Mouse (Mus musculus): ENCODE results near the gene Des. TPM values are rescaled to one million over a fixed set of nuclear protein-coding genes. Genes with fewer than 3 reads are reported as not detected.

The Des gene
- total and polyA plus RNA-seq, 3 experiments, result 7.0 to 7.2 TPM; not detected in 1

Other genes starting within 250 kb of the Des start
- gene Nhej1, start 235.1 kb upstream of the Des start, total RNA-seq (2012; rRNA removed), result 1.7 and 2.1 TPM in 2 replicates
- 1 to 10 TPM in 1 of 2 experiments, not detected in 1; 5.2 TPM for gene Nhej1, start 235.1 kb upstream of the Des start, polyA plus RNA-seq (2012; ENCODE audit: insufficient read depth in 1 of 2, insufficient read length in 2 of 2, low read depth in 1 of 2, low replicate concordance in 2 of 2, missing spikeins in 1 of 2)
- gene Slc23a3, start 226.4 kb upstream of the Des start, total RNA-seq (2012; rRNA removed), result 0.08 TPM in 1 of 2 replicates, not detected in the other
- gene Slc23a3, start 226.4 kb upstream of the Des start, polyA plus RNA-seq (2012; ENCODE audit: insufficient read depth in 1 of 2, insufficient read length in 2 of 2, low read depth in 1 of 2, low replicate concordance in 2 of 2, missing spikeins in 1 of 2), result under 1 TPM in 1 of 2 experiments, not detected in 1; 0.15 TPM
- 46.4 and 54.4 TPM in 2 replicates for gene Cnppd1, start 217.6 kb upstream of the Des start, total RNA-seq (2012; rRNA removed)
- 100 to 1,000 TPM in 1 of 2 experiments, 10 to 100 TPM in 1; 70.1 to 314 TPM for gene Cnppd1, start 217.6 kb upstream of the Des start, polyA plus RNA-seq (2012; ENCODE audit: insufficient read depth in 1 of 2, insufficient read length in 2 of 2, low read depth in 1 of 2, low replicate concordance in 2 of 2, missing spikeins in 1 of 2)
- 37.1 and 38.1 TPM in 2 replicates for gene Retreg2, start 217.6 kb upstream of the Des start, total RNA-seq (2012; rRNA removed)
- 10 to 100 TPM in 1 of 2 experiments, not detected in 1; 59.2 TPM for gene Retreg2, start 217.6 kb upstream of the Des start, polyA plus RNA-seq (2012; ENCODE audit: insufficient read depth in 1 of 2, insufficient read length in 2 of 2, low read depth in 1 of 2, low replicate concordance in 2 of 2, missing spikeins in 1 of 2)
- gene Zfand2b, start 191.7 kb upstream of the Des start, total RNA-seq (2012; rRNA removed), result 14.4 and 15.0 TPM in 2 replicates
- 10 to 100 TPM in 1 of 2 experiments, not detected in 1; 18.3 TPM for gene Zfand2b, start 191.7 kb upstream of the Des start, polyA plus RNA-seq (2012; ENCODE audit: insufficient read depth in 1 of 2, insufficient read length in 2 of 2, low read depth in 1 of 2, low replicate concordance in 2 of 2, missing spikeins in 1 of 2)
- 79.2 and 84.4 TPM in 2 replicates for gene Abcb6, start 179.9 kb upstream of the Des start, total RNA-seq (2012; rRNA removed)
- 10 to 100 TPM in 1 of 2 experiments, not detected in 1; 73.5 TPM for gene Abcb6, start 179.9 kb upstream of the Des start, polyA plus RNA-seq (2012; ENCODE audit: insufficient read depth in 1 of 2, insufficient read length in 2 of 2, low read depth in 1 of 2, low replicate concordance in 2 of 2, missing spikeins in 1 of 2)
- gene Ankzf1, start 168.2 kb upstream of the Des start, total RNA-seq (2012; rRNA removed), result 5.5 and 8.1 TPM in 2 replicates
- 10 to 100 TPM in 1 of 2 experiments, not detected in 1; 16.7 TPM for gene Ankzf1, start 168.2 kb upstream of the Des start, polyA plus RNA-seq (2012; ENCODE audit: insufficient read depth in 1 of 2, insufficient read length in 2 of 2, low read depth in 1 of 2, low replicate concordance in 2 of 2, missing spikeins in 1 of 2)
- 7.8 and 10.2 TPM in 2 replicates for gene Atg9a, start 168.1 kb upstream of the Des start, total RNA-seq (2012; rRNA removed)
- 10 to 100 TPM in 1 of 2 experiments, not detected in 1; 26.1 TPM for gene Atg9a, start 168.1 kb upstream of the Des start, polyA plus RNA-seq (2012; ENCODE audit: insufficient read depth in 1 of 2, insufficient read length in 2 of 2, low read depth in 1 of 2, low replicate concordance in 2 of 2, missing spikeins in 1 of 2)
- 4.0 and 7.6 TPM in 2 replicates for gene Glb1l, start 149.5 kb upstream of the Des start, total RNA-seq (2012; rRNA removed)
- gene Glb1l, start 149.5 kb upstream of the Des start, polyA plus RNA-seq (2012; ENCODE audit: insufficient read depth in 1 of 2, insufficient read length in 2 of 2, low read depth in 1 of 2, low replicate concordance in 2 of 2, missing spikeins in 1 of 2), result 10 to 100 TPM in 1 of 2 experiments, not detected in 1; 13.0 TPM
- gene Stk16, start 149.5 kb upstream of the Des start, total RNA-seq (2012; rRNA removed), result 83.2 and 110 TPM in 2 replicates
- gene Stk16, start 149.5 kb upstream of the Des start, polyA plus RNA-seq (2012; ENCODE audit: insufficient read depth in 1 of 2, insufficient read length in 2 of 2, low read depth in 1 of 2, low replicate concordance in 2 of 2, missing spikeins in 1 of 2), result 100 to 1,000 TPM in 1 of 2 experiments, not detected in 1; 154 TPM
- 385 and 396 TPM in 2 replicates for gene Tuba4a, start 140.5 kb upstream of the Des start, total RNA-seq (2012; rRNA removed)
- gene Tuba4a, start 140.5 kb upstream of the Des start, polyA plus RNA-seq (2012; ENCODE audit: insufficient read depth in 1 of 2, insufficient read length in 2 of 2, low read depth in 1 of 2, low replicate concordance in 2 of 2, missing spikeins in 1 of 2), result 100 to 1,000 TPM in 1 of 2 experiments, not detected in 1; 439 TPM
- 0.46 and 0.58 TPM in 2 replicates for gene A630095N17Rik, start 128.2 kb upstream of the Des start, total RNA-seq (2012; rRNA removed)
- under 1 TPM in 1 of 2 experiments, not detected in 1; 0.82 TPM for gene A630095N17Rik, start 128.2 kb upstream of the Des start, polyA plus RNA-seq (2012; ENCODE audit: insufficient read depth in 1 of 2, insufficient read length in 2 of 2, low read depth in 1 of 2, low replicate concordance in 2 of 2, missing spikeins in 1 of 2)
- 10.3 and 12.9 TPM in 2 replicates for gene Dnajb2, start 123.9 kb upstream of the Des start, total RNA-seq (2012; rRNA removed)
- gene Dnajb2, start 123.9 kb upstream of the Des start, polyA plus RNA-seq (2012; ENCODE audit: insufficient read depth in 1 of 2, insufficient read length in 2 of 2, low read depth in 1 of 2, low replicate concordance in 2 of 2, missing spikeins in 1 of 2), result 10 to 100 TPM in 1 of 2 experiments, not detected in 1; 18.9 TPM
- gene Ptprn, start 95.8 kb upstream of the Des start, total RNA-seq (2012; rRNA removed), result not detected in 2 replicates
- under 1 TPM in 1 of 2 experiments, not detected in 1; 0.13 TPM for gene Ptprn, start 95.8 kb upstream of the Des start, polyA plus RNA-seq (2012; ENCODE audit: insufficient read depth in 1 of 2, insufficient read length in 2 of 2, low read depth in 1 of 2, low replicate concordance in 2 of 2, missing spikeins in 1 of 2)
- gene Resp18, start 81.9 kb upstream of the Des start, total RNA-seq (2012; rRNA removed), result not detected in 2 replicates
- gene Resp18, start 81.9 kb upstream of the Des start, polyA plus RNA-seq (2012; ENCODE audit: insufficient read depth in 1 of 2, insufficient read length in 2 of 2, low read depth in 1 of 2, low replicate concordance in 2 of 2, missing spikeins in 1 of 2), result not detected
- gene Dnpep, start 42.3 kb upstream of the Des start, total RNA-seq (2012; rRNA removed), result 34.7 and 35.9 TPM in 2 replicates
- 10 to 100 TPM in 1 of 2 experiments, not detected in 1; 59.3 TPM for gene Dnpep, start 42.3 kb upstream of the Des start, polyA plus RNA-seq (2012; ENCODE audit: insufficient read depth in 1 of 2, insufficient read length in 2 of 2, low read depth in 1 of 2, low replicate concordance in 2 of 2, missing spikeins in 1 of 2)
- 1.7 and 1.8 TPM in 2 replicates for gene Speg, start 15.0 kb downstream of the Des start, total RNA-seq (2012; rRNA removed)
- gene Speg, start 15.0 kb downstream of the Des start, polyA plus RNA-seq (2012; ENCODE audit: insufficient read depth in 1 of 2, insufficient read length in 2 of 2, low read depth in 1 of 2, low replicate concordance in 2 of 2, missing spikeins in 1 of 2), result 1 to 10 TPM in 1 of 2 experiments, not detected in 1; 9.5 TPM
- gene Gmppa, start 75.6 kb downstream of the Des start, total RNA-seq (2012; rRNA removed), result 63.8 and 65.0 TPM in 2 replicates
- 100 to 1,000 TPM in 1 of 2 experiments, not detected in 1; 145 TPM for gene Gmppa, start 75.6 kb downstream of the Des start, polyA plus RNA-seq (2012; ENCODE audit: insufficient read depth in 1 of 2, insufficient read length in 2 of 2, low read depth in 1 of 2, low replicate concordance in 2 of 2, missing spikeins in 1 of 2)
- 0.19 TPM in 1 of 2 replicates, not detected in the other for gene Asic4, start 90.1 kb downstream of the Des start, total RNA-seq (2012; rRNA removed)
- gene Asic4, start 90.1 kb downstream of the Des start, polyA plus RNA-seq (2012; ENCODE audit: insufficient read depth in 1 of 2, insufficient read length in 2 of 2, low read depth in 1 of 2, low replicate concordance in 2 of 2, missing spikeins in 1 of 2), result under 1 TPM in 1 of 2 experiments, not detected in 1; 0.18 TPM
- gene Chpf, start 119.0 kb downstream of the Des start, total RNA-seq (2012; rRNA removed), result 23.9 and 32.3 TPM in 2 replicates
- 10 to 100 TPM in 1 of 2 experiments, not detected in 1; 49.0 TPM for gene Chpf, start 119.0 kb downstream of the Des start, polyA plus RNA-seq (2012; ENCODE audit: insufficient read depth in 1 of 2, insufficient read length in 2 of 2, low read depth in 1 of 2, low replicate concordance in 2 of 2, missing spikeins in 1 of 2)
- 0.33 and 0.65 TPM in 2 replicates for gene Tmem198, start 119.2 kb downstream of the Des start, total RNA-seq (2012; rRNA removed)
- gene Tmem198, start 119.2 kb downstream of the Des start, polyA plus RNA-seq (2012; ENCODE audit: insufficient read depth in 1 of 2, insufficient read length in 2 of 2, low read depth in 1 of 2, low replicate concordance in 2 of 2, missing spikeins in 1 of 2), result 1 to 10 TPM in 1 of 2 experiments, not detected in 1; 1.4 TPM
- 0.08 TPM in 1 of 2 replicates, not detected in the other for gene Obsl1, start 146.1 kb downstream of the Des start, total RNA-seq (2012; rRNA removed)
- gene Obsl1, start 146.1 kb downstream of the Des start, polyA plus RNA-seq (2012; ENCODE audit: insufficient read depth in 1 of 2, insufficient read length in 2 of 2, low read depth in 1 of 2, low replicate concordance in 2 of 2, missing spikeins in 1 of 2), result 1 to 10 TPM in 1 of 2 experiments, not detected in 1; 1.2 TPM
- not detected in 2 replicates for gene Inha, start 146.7 kb downstream of the Des start, total RNA-seq (2012; rRNA removed)
- not detected for gene Inha, start 146.7 kb downstream of the Des start, polyA plus RNA-seq (2012; ENCODE audit: insufficient read depth in 1 of 2, insufficient read length in 2 of 2, low read depth in 1 of 2, low replicate concordance in 2 of 2, missing spikeins in 1 of 2)
- 9.7 and 10.2 TPM in 2 replicates for gene Stk11ip, start 161.2 kb downstream of the Des start, total RNA-seq (2012; rRNA removed)
- 10 to 100 TPM in 1 of 2 experiments, not detected in 1; 29.4 TPM for gene Stk11ip, start 161.2 kb downstream of the Des start, polyA plus RNA-seq (2012; ENCODE audit: insufficient read depth in 1 of 2, insufficient read length in 2 of 2, low read depth in 1 of 2, low replicate concordance in 2 of 2, missing spikeins in 1 of 2)
- gene Slc4a3, start 185.9 kb downstream of the Des start, total RNA-seq (2012; rRNA removed), result not detected in 2 replicates
- not detected for gene Slc4a3, start 185.9 kb downstream of the Des start, polyA plus RNA-seq (2012; ENCODE audit: insufficient read depth in 1 of 2, insufficient read length in 2 of 2, low read depth in 1 of 2, low replicate concordance in 2 of 2, missing spikeins in 1 of 2)